Mouse (Mus musculus) heart, postnatal 0 days (tissue): ENCODE data around the gene Sapcd1. TPM values are rescaled to one million over a fixed set of nuclear protein-coding genes. Genes with fewer than 3 reads are reported as not detected.

Experiments used
- ATAC-seq: fragments of 200-750 bp; cut with Nextera tagmentation; 2 replicates; pipeline ENCODE4 v1.8.0; 2017; ENCODE audit warnings: low read depth, moderate number of reproducible peaks, moderate library complexity; ENCODE audit not compliant: insufficient read depth
- DNase-seq: peaks from one replicate; pipeline ENCODE4 v3.0.0-alpha.2; 2016; ENCODE audit warnings: low spot score
- H3K27ac ChIP-seq: fragments of 300-500 bp; sonication (generic); 2 replicates; pipeline ENCODE4 v1.5.1; 2014; ENCODE audit warnings: low read depth, mild to moderate bottlenecking
- H3K27me3 ChIP-seq: fragments of 300-500 bp; sonication (generic); 2 replicates; pipeline ENCODE4 v1.6.1; 2014; ENCODE audit warnings: low read length, mixed read lengths; ENCODE audit not compliant: control insufficient read depth, insufficient read depth
- H3K36me3 ChIP-seq: fragments of 300-500 bp; sonication (generic); replicated peaks from 2 replicates; pipeline ENCODE4 v1.6.1; 2014; ENCODE audit warnings: low read length, mixed read lengths; ENCODE audit not compliant: control insufficient read depth, insufficient read depth
- H3K4me1 ChIP-seq: fragments of 300-500 bp; sonication (generic); 2 replicates; pipeline ENCODE4 v1.6.1; 2014; ENCODE audit warnings: antibody characterized with exemption; ENCODE audit not compliant: control insufficient read depth, insufficient read depth
- H3K4me2 ChIP-seq: fragments of 300-500 bp; sonication (generic); 2 replicates; pipeline ENCODE4 v1.6.1; 2014; ENCODE audit warnings: low read depth, mild to moderate bottlenecking, low read length, moderate library complexity
- H3K4me3 ChIP-seq: fragments of 300-500 bp; sonication (generic); 2 replicates; pipeline ENCODE4 v1.5.1; 2014; ENCODE audit warnings: low read depth, low read length
- H3K9ac ChIP-seq: fragments of 300-500 bp; sonication (generic); replicated peaks from 2 replicates; pipeline ENCODE4 v1.6.1; 2014; ENCODE audit warnings: low read depth, low read length, mixed read lengths
- H3K9me3 ChIP-seq: fragments of 300-500 bp; sonication (generic); replicated peaks from 2 replicates; pipeline ENCODE4 v1.6.1; 2016; ENCODE audit warnings: low read length; ENCODE audit not compliant: control insufficient read depth
- CTCF ChIP-seq: IDR thresholded peaks from 2 replicates; pipeline ENCODE4 v1.5.1; 2016; ENCODE audit warnings: antibody characterized with exemption, control low read depth, low read depth
- EP300 ChIP-seq: IDR thresholded peaks from 2 replicates; pipeline ENCODE4 v1.6.1; 2016; ENCODE audit warnings: antibody characterized with exemption, low read depth
- WGBS: fragments of 180-500 bp; shearing (Covaris S2); extraction: QIAGEN DNeasy Blood & Tissue Kit; methylation state at CpG from one replicate; pipeline ENCODE4 v1.1.7; 2014; 5-methylcytosine and 5-hydroxymethylcytosine counted together
- polyA plus RNA-seq: library from polyadenylated mRNA; unstranded; fragments of >200 nt; fragmentation: Nextera tagmentation; extraction: Ambion mirVana; gene quantifications from 2 replicates; pipeline ENCODE4 v1.2.1, GENCODE M21; 2015
- total RNA-seq: library from RNA; depleted of rRNA; stranded (reverse); fragments of >200 nt; gene quantifications from 2 replicates; pipeline ENCODE4 v1.2.3, GENCODE M21; 2014; ENCODE audit warnings: low replicate concordance; rRNA removed

Gene Sapcd1
- total and polyA plus RNA-seq, 2 experiments from 2014 or later = 1.2 to 2.1 TPM

- H3K27ac ChIP-seq = peak within 1 kb of the TSS; percentile 93
- H3K4me3 ChIP-seq = peak within 1 kb of the TSS; percentile 85
- TF ChIP-seq EP300 = peak; percentile 76; the same call in 1 of the 2 replicates
- TF ChIP-seq CTCF = no peak
- peak; percentile 94 for DNase-seq
- H3K4me1 ChIP-seq = peaks cover 13% of the 10 kb centered on the region
- peak within 1 kb of the TSS; percentile 73 for H3K9ac ChIP-seq
- H3K4me2 ChIP-seq = peak within 1 kb of the TSS; percentile 96
- no peaks in the 10 kb centered on the region for H3K9me3 ChIP-seq
- WGBS = under 1% methylated on average over 56 of the region's 58 CpGs
- H3K36me3 ChIP-seq = peaks cover 19% of the 10 kb centered on the region
- peak; percentile 94 for ATAC-seq
- H3K27me3 ChIP-seq = no peaks in the 10 kb centered on the region
Measured at GRCm38 (mm10) chr17:34981690-34982180, 46.1 kb downstream of the Sapcd1 start, which contains the start of gene Lsm2. Lsm2 (plus strand) TSS chr17:34981862.

GRCm38 (mm10) chr17:34980655-34981054 lies 47.2 kb downstream of the Sapcd1 start:
- 10% methylated on average over 2 of the region's 2 CpGs for WGBS
- H3K36me3 ChIP-seq = peaks cover 8% of the 10 kb centered on the region
- H3K4me3 ChIP-seq = peak overlapping the region; percentile 85
- H3K27ac ChIP-seq = peak overlapping the region; percentile 93
- peak overlapping the region; percentile 73; the same call in 1 of the 2 replicates for H3K9ac ChIP-seq
- H3K4me2 ChIP-seq = peak overlapping the region; percentile 96
- no peak for TF ChIP-seq EP300
- peak; percentile 63 for TF ChIP-seq CTCF
- H3K27me3 ChIP-seq = no peaks in the 10 kb centered on the region
- H3K4me1 ChIP-seq = peaks cover 13% of the 10 kb centered on the region
- DNase-seq = peak; percentile 76
- no peak for ATAC-seq
- no peaks in the 10 kb centered on the region for H3K9me3 ChIP-seq

GRCm38 (mm10) chr17:34979631-34980030 lies 48.2 kb downstream of the Sapcd1 start:
- Histone ChIP-seq H3K9ac (no peak overlapping the region), H3K4me1 (peaks cover 13% of the 10 kb centered on the region), H3K27me3 (no peaks in the 10 kb centered on the region), H3K9me3 (no peaks in the 10 kb centered on the region), H3K4me3 (no peak overlapping the region), H3K36me3 (no peaks in the 10 kb centered on the region), H3K4me2 (no peak overlapping the region), H3K27ac (no peak overlapping the region)
- no peak for ATAC-seq
- DNase-seq = no peak
- no peak for TF ChIP-seq CTCF
- no peak for TF ChIP-seq EP300
- WGBS = 89% methylated on average over 4 of the region's 4 CpGs

- Histone ChIP-seq H3K36me3 (no peaks in the 10 kb centered on the region), H3K9ac (no peak overlapping the region), H3K9me3 (no peaks in the 10 kb centered on the region), H3K27me3 (no peaks in the 10 kb centered on the region), H3K4me3 (no peak overlapping the region), H3K27ac (no peak overlapping the region), H3K4me2 (no peak overlapping the region), H3K4me1 (peaks cover 13% of the 10 kb centered on the region)
- DNase-seq (no peak), ATAC-seq (no peak)
- WGBS = 82% methylated on average over 27 of the region's 27 CpGs
- TF ChIP-seq EP300 (no peak), CTCF (no peak)
Measured at GRCm38 (mm10) chr17:34978239-34978638, 49.6 kb downstream of the Sapcd1 start.

- Histone ChIP-seq H3K27me3 (no peaks in the 10 kb centered on the region), H3K36me3 (no peaks in the 10 kb centered on the region), H3K9me3 (no peaks in the 10 kb centered on the region), H3K9ac (no peak overlapping the region), H3K27ac (no peak overlapping the region), H3K4me1 (0 out of 2 replicates have a peak, but pooled peaks cover 12% of the 10 kb centered on the region), H3K4me2 (no peak overlapping the region), H3K4me3 (no peak overlapping the region)
- TF ChIP-seq CTCF (no peak), EP300 (no peak)
- 91% methylated on average over 20 of the region's 20 CpGs for WGBS
- ATAC-seq (no peak), DNase-seq (no peak)
Measured at GRCm38 (mm10) chr17:34977000-34977399, 50.8 kb downstream of the Sapcd1 start.

Other genes starting within 250 kb of the Sapcd1 start
Only the 30 nearest of the 46 such genes appear.
- not detected in 2 replicates for gene Gm20547, start 146.0 kb downstream of the Sapcd1 start, total RNA-seq
- gene Gm20547, start 146.0 kb downstream of the Sapcd1 start, polyA plus RNA-seq = not detected in 2 replicates
- gene C2, start 129.8 kb downstream of the Sapcd1 start, total RNA-seq = 4.5 and 7.1 TPM in 2 replicates
- gene C2, start 129.8 kb downstream of the Sapcd1 start, polyA plus RNA-seq = 2.9 and 3.3 TPM in 2 replicates
- 80.3 and 95.8 TPM in 2 replicates for gene Ehmt2, start 129.5 kb downstream of the Sapcd1 start, total RNA-seq
- 17.5 and 17.6 TPM in 2 replicates for gene Ehmt2, start 129.5 kb downstream of the Sapcd1 start, polyA plus RNA-seq
- not detected in 2 replicates for gene Slc44a4, start 113.5 kb downstream of the Sapcd1 start, total RNA-seq
- gene Slc44a4, start 113.5 kb downstream of the Sapcd1 start, polyA plus RNA-seq = 0.29 TPM in 1 of 2 replicates, not detected in the other
- gene Neu1, start 96.8 kb downstream of the Sapcd1 start, total RNA-seq = 30.1 and 79.2 TPM in 2 replicates
- gene Neu1, start 96.8 kb downstream of the Sapcd1 start, polyA plus RNA-seq = 18.6 and 19.5 TPM in 2 replicates
- 6.0 and 21.6 TPM in 2 replicates for gene Hspa1b, start 68.8 kb downstream of the Sapcd1 start, total RNA-seq
- 0.14 and 0.25 TPM in 2 replicates for gene Hspa1b, start 68.8 kb downstream of the Sapcd1 start, polyA plus RNA-seq
- not detected in 2 replicates for gene Gm20481, start 58.1 kb downstream of the Sapcd1 start, total RNA-seq
- not detected in 2 replicates for gene Gm20481, start 58.1 kb downstream of the Sapcd1 start, polyA plus RNA-seq
- 8.2 and 10.2 TPM in 2 replicates for gene Hspa1a, start 55.9 kb downstream of the Sapcd1 start, total RNA-seq
- 2.5 and 2.8 TPM in 2 replicates for gene Hspa1a, start 55.9 kb downstream of the Sapcd1 start, polyA plus RNA-seq
- gene Hspa1l, start 55.3 kb downstream of the Sapcd1 start, total RNA-seq = 3.3 and 5.1 TPM in 2 replicates
- 1.6 and 1.8 TPM in 2 replicates for gene Hspa1l, start 55.3 kb downstream of the Sapcd1 start, polyA plus RNA-seq
- 23.1 and 43.3 TPM in 2 replicates for gene Lsm2, start 46.2 kb downstream of the Sapcd1 start, total RNA-seq
- 63.5 and 64.2 TPM in 2 replicates for gene Lsm2, start 46.2 kb downstream of the Sapcd1 start, polyA plus RNA-seq
- 61.5 and 92.0 TPM in 2 replicates for gene Vars, start 27.0 kb downstream of the Sapcd1 start, total RNA-seq
- 20.4 and 21.7 TPM in 2 replicates for gene Vars, start 27.0 kb downstream of the Sapcd1 start, polyA plus RNA-seq
- gene Vwa7, start 11.4 kb downstream of the Sapcd1 start, total RNA-seq = 0.77 and 0.92 TPM in 2 replicates
- gene Vwa7, start 11.4 kb downstream of the Sapcd1 start, polyA plus RNA-seq = 0.43 and 0.63 TPM in 2 replicates
- gene Msh5, start 18.7 kb upstream of the Sapcd1 start, total RNA-seq = 1.2 and 5.0 TPM in 2 replicates
- 1.4 and 1.7 TPM in 2 replicates for gene Msh5, start 18.7 kb upstream of the Sapcd1 start, polyA plus RNA-seq
- 194 and 223 TPM in 2 replicates for gene Clic1, start 21.9 kb upstream of the Sapcd1 start, total RNA-seq
- 203 and 205 TPM in 2 replicates for gene Clic1, start 21.9 kb upstream of the Sapcd1 start, polyA plus RNA-seq
- gene Ddah2, start 31.0 kb upstream of the Sapcd1 start, total RNA-seq = 97.1 and 114 TPM in 2 replicates
- 128 and 130 TPM in 2 replicates for gene Ddah2, start 31.0 kb upstream of the Sapcd1 start, polyA plus RNA-seq
- gene Ly6g6c, start 37.4 kb upstream of the Sapcd1 start, total RNA-seq = not detected in 2 replicates
- not detected in 2 replicates for gene Ly6g6c, start 37.4 kb upstream of the Sapcd1 start, polyA plus RNA-seq
- gene Mpig6b, start 38.2 kb upstream of the Sapcd1 start, total RNA-seq = 0.15 TPM in 1 of 2 replicates, not detected in the other
- gene Mpig6b, start 38.2 kb upstream of the Sapcd1 start, polyA plus RNA-seq = 0.15 and 0.16 TPM in 2 replicates
- 1.6 TPM in 1 of 2 replicates, not detected in the other for gene Ly6g6e, start 48.9 kb upstream of the Sapcd1 start, total RNA-seq
- 0.22 and 0.32 TPM in 2 replicates for gene Ly6g6e, start 48.9 kb upstream of the Sapcd1 start, polyA plus RNA-seq
- 3.8 TPM in 1 of 2 replicates, not detected in the other for gene Ly6g6d, start 50.0 kb upstream of the Sapcd1 start, total RNA-seq
- 3.0 and 3.3 TPM in 2 replicates for gene Ly6g6d, start 50.0 kb upstream of the Sapcd1 start, polyA plus RNA-seq
- gene Ly6g6f, start 57.6 kb upstream of the Sapcd1 start, total RNA-seq = not detected in 2 replicates
- 0.10 TPM in 1 of 2 replicates, not detected in the other for gene Ly6g6f, start 57.6 kb upstream of the Sapcd1 start, polyA plus RNA-seq
- gene Abhd16a, start 61.2 kb upstream of the Sapcd1 start, total RNA-seq = 74.3 and 131 TPM in 2 replicates
- gene Abhd16a, start 61.2 kb upstream of the Sapcd1 start, polyA plus RNA-seq = 73.2 and 74.1 TPM in 2 replicates
- not detected in 2 replicates for gene Ly6g5c, start 80.3 kb upstream of the Sapcd1 start, total RNA-seq
- gene Ly6g5c, start 80.3 kb upstream of the Sapcd1 start, polyA plus RNA-seq = 0.25 and 0.26 TPM in 2 replicates
- gene Ly6g5b, start 87.4 kb upstream of the Sapcd1 start, total RNA-seq = 0.97 TPM in 1 of 2 replicates, not detected in the other
- 0.30 TPM in 1 of 2 replicates, not detected in the other for gene Ly6g5b, start 87.4 kb upstream of the Sapcd1 start, polyA plus RNA-seq
- gene Gpank1, start 93.4 kb upstream of the Sapcd1 start, total RNA-seq = 4.2 and 24.1 TPM in 2 replicates
- 9.1 and 9.6 TPM in 2 replicates for gene Gpank1, start 93.4 kb upstream of the Sapcd1 start, polyA plus RNA-seq
- gene Csnk2b, start 94.0 kb upstream of the Sapcd1 start, total RNA-seq = 239 and 244 TPM in 2 replicates
- gene Csnk2b, start 94.0 kb upstream of the Sapcd1 start, polyA plus RNA-seq = 232 and 241 TPM in 2 replicates
- gene D17H6S53E, start 98.4 kb upstream of the Sapcd1 start, total RNA-seq = 22.3 and 135 TPM in 2 replicates
- 16.4 and 17.3 TPM in 2 replicates for gene D17H6S53E, start 98.4 kb upstream of the Sapcd1 start, polyA plus RNA-seq
- gene Apom, start 104.0 kb upstream of the Sapcd1 start, total RNA-seq = not detected in 2 replicates
- 0.11 TPM in 2 replicates for gene Apom, start 104.0 kb upstream of the Sapcd1 start, polyA plus RNA-seq
- gene Bag6, start 107.2 kb upstream of the Sapcd1 start, total RNA-seq = 188 and 235 TPM in 2 replicates
- 35.6 and 37.7 TPM in 2 replicates for gene Bag6, start 107.2 kb upstream of the Sapcd1 start, polyA plus RNA-seq
- 99.2 and 120 TPM in 2 replicates for gene Prrc2a, start 136.9 kb upstream of the Sapcd1 start, total RNA-seq
- 56.6 and 60.7 TPM in 2 replicates for gene Prrc2a, start 136.9 kb upstream of the Sapcd1 start, polyA plus RNA-seq
- 1.8 TPM in 1 of 2 replicates, not detected in the other for gene Aif1, start 148.1 kb upstream of the Sapcd1 start, total RNA-seq
- 6.5 and 7.5 TPM in 2 replicates for gene Aif1, start 148.1 kb upstream of the Sapcd1 start, polyA plus RNA-seq